Mouse (Mus musculus): ENCODE results near the gene Erf. TPM values are rescaled to one million over a fixed set of nuclear protein-coding genes. Genes with fewer than 3 reads are reported as not detected.

The Erf gene
- total and polyA plus RNA-seq, 2 experiments from 2014 or later, result 3.7 to 20.8 TPM

GRCm38 (mm10) chr7:25197384-25198018 lies 53.1 kb downstream of the Erf start:
- ATAC-seq, result no peak
- 64% methylated on average over 10 of the region's 10 CpGs for WGBS
- H3K27ac ChIP-seq, result no peak overlapping the region
- no peak for DNase-seq (ENCODE audit: low spot score)
- H3K36me3 ChIP-seq (ENCODE audit: insufficient read depth, low read length), result 0 out of 2 replicates have a peak, but pooled peaks cover 5% of the 10 kb centered on the region
- no peaks in the 10 kb centered on the region for H3K27me3 ChIP-seq (ENCODE audit: insufficient read depth, low read length)
- no peaks in the 10 kb centered on the region for H3K4me1 ChIP-seq (ENCODE audit: insufficient read depth, low read length)
- H3K4me2 ChIP-seq (ENCODE audit: low read depth, low read length), result no peak overlapping the region
- no peaks in the 10 kb centered on the region for H3K9me3 ChIP-seq (ENCODE audit: low read length)
- H3K4me3 ChIP-seq (ENCODE audit: low read length), result no peak overlapping the region
- H3K9ac ChIP-seq (replicated peaks; ENCODE audit: low read length), result no peak overlapping the region
- TF ChIP-seq CTCF (IDR thresholded peaks at IDR 0.05; ENCODE audit: low read depth), result no peak

DNA sequence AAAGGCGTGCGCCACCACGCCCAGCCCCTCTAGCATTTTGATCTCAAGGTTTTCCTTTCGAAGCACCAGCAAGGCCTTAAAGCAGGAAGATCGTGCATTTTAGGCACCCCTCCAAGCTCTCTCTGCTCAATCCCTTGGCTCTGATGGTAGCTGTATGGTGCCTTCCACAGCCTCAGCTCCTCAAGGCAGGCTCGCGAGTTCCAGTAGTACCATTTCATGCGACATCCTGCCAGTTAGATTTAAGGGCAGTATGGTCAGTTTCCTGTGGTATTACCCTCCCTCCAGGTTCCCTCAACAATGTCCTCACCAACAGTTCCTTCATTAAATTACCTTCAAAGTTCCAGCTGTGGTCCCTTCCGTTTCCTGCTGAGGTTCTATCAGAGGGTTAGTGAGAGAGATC lies 54.5 kb downstream of the Erf start:
- TF ChIP-seq CTCF (IDR thresholded peaks at IDR 0.05; ENCODE audit: low read depth), result no peak
- Histone ChIP-seq H3K4me1 (ENCODE audit: insufficient read depth, low read length) (no peaks in the 10 kb centered on the region), H3K36me3 (ENCODE audit: insufficient read depth, low read length) (no peaks in the 10 kb centered on the region), H3K4me3 (ENCODE audit: low read length) (no peak overlapping the region), H3K4me2 (ENCODE audit: low read depth, low read length) (no peak overlapping the region), H3K27ac (no peak overlapping the region), H3K9ac (replicated peaks; ENCODE audit: low read length) (no peak overlapping the region), H3K9me3 (ENCODE audit: low read length) (no peaks in the 10 kb centered on the region), H3K27me3 (ENCODE audit: insufficient read depth, low read length) (no peaks in the 10 kb centered on the region)
- WGBS, result 84% methylated on average over 9 of the region's 9 CpGs
- DNase-seq (ENCODE audit: low spot score), result no peak
- no peak for ATAC-seq

DNA sequence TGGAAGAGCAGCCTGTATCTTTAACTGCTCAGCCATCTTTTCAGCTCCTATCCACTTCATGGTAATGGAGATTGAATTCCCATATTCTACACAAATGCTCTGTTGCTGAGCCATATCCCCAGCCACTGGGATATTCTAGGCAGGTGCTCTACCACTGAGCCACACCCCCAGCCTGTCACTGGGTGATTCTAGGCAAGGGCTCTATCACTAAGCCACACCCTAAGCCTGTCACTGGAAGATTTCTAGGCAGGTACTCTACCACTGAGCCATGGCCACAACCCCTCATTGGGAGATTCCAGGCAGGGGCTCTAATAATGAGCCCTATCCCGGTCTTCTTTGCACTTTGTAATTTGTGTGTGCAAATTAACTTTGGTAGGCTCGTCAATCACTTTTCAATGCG lies 55.4 kb downstream of the Erf start:
- 71% methylated on average over 3 of the region's 3 CpGs for WGBS
- H3K9me3 ChIP-seq (ENCODE audit: low read length), result no peaks in the 10 kb centered on the region
- no peaks in the 10 kb centered on the region for H3K4me1 ChIP-seq (ENCODE audit: insufficient read depth, low read length)
- DNase-seq (ENCODE audit: low spot score) (no peak), ATAC-seq (no peak)
- no peak overlapping the region for H3K27ac ChIP-seq
- no peak overlapping the region for H3K9ac ChIP-seq (replicated peaks; ENCODE audit: low read length)
- no peaks in the 10 kb centered on the region for H3K27me3 ChIP-seq (ENCODE audit: insufficient read depth, low read length)
- H3K4me2 ChIP-seq (ENCODE audit: low read depth, low read length), result no peak overlapping the region
- H3K4me3 ChIP-seq (ENCODE audit: low read length), result no peak overlapping the region
- no peaks in the 10 kb centered on the region for H3K36me3 ChIP-seq (ENCODE audit: insufficient read depth, low read length)
- TF ChIP-seq CTCF (IDR thresholded peaks at IDR 0.05; ENCODE audit: low read depth), result no peak

Small RNA genes lying within 50 kb of the gene (microRNA-seq; reads per million reads assigned to microRNA genes)
- gene Mir7048, result 0 to 0.53 reads per million in 2 experiments

Other genes starting within 250 kb of the Erf start
- 572 and 588 TPM in 2 replicates for gene Atp1a3, start 244.8 kb downstream of the Erf start, total RNA-seq (2014; rRNA removed)
- 649 and 730 TPM in 2 replicates for gene Atp1a3, start 244.8 kb downstream of the Erf start, polyA plus RNA-seq (2015; fragmentation: Nextera tagmentation; extraction: Ambion mirVana)
- gene Grik5, start 178.4 kb downstream of the Erf start, total RNA-seq (2014; rRNA removed), result 141 and 142 TPM in 2 replicates
- gene Grik5, start 178.4 kb downstream of the Erf start, polyA plus RNA-seq (2015; fragmentation: Nextera tagmentation; extraction: Ambion mirVana), result 14.6 and 14.8 TPM in 2 replicates
- 38.4 and 40.4 TPM in 2 replicates for gene Zfp574, start 178.2 kb downstream of the Erf start, total RNA-seq (2014; rRNA removed)
- 23.7 and 26.3 TPM in 2 replicates for gene Zfp574, start 178.2 kb downstream of the Erf start, polyA plus RNA-seq (2015; fragmentation: Nextera tagmentation; extraction: Ambion mirVana)
- gene Pou2f2, start 71.0 kb downstream of the Erf start, total RNA-seq (2014; rRNA removed), result 3.9 and 4.7 TPM in 2 replicates
- 14.4 and 20.2 TPM in 2 replicates for gene Pou2f2, start 71.0 kb downstream of the Erf start, polyA plus RNA-seq (2015; fragmentation: Nextera tagmentation; extraction: Ambion mirVana)
- gene Dedd2, start 30.1 kb downstream of the Erf start, total RNA-seq (2014; rRNA removed), result 22.5 and 31.7 TPM in 2 replicates
- 19.8 and 20.2 TPM in 2 replicates for gene Dedd2, start 30.1 kb downstream of the Erf start, polyA plus RNA-seq (2015; fragmentation: Nextera tagmentation; extraction: Ambion mirVana)
- 9.6 and 10.1 TPM in 2 replicates for gene Zfp526, start 29.3 kb downstream of the Erf start, total RNA-seq (2014; rRNA removed)
- 0.66 and 0.85 TPM in 2 replicates for gene Zfp526, start 29.3 kb downstream of the Erf start, polyA plus RNA-seq (2015; fragmentation: Nextera tagmentation; extraction: Ambion mirVana)
- 151 and 160 TPM in 2 replicates for gene Gsk3a, start 12.9 kb downstream of the Erf start, total RNA-seq (2014; rRNA removed)
- 17.5 and 19.8 TPM in 2 replicates for gene Gsk3a, start 12.9 kb downstream of the Erf start, polyA plus RNA-seq (2015; fragmentation: Nextera tagmentation; extraction: Ambion mirVana)
- gene Cic, start 16.9 kb upstream of the Erf start, total RNA-seq (2014; rRNA removed), result 153 and 155 TPM in 2 replicates
- 28.2 and 30.6 TPM in 2 replicates for gene Cic, start 16.9 kb upstream of the Erf start, polyA plus RNA-seq (2015; fragmentation: Nextera tagmentation; extraction: Ambion mirVana)
- 534 and 592 TPM in 2 replicates for gene Pafah1b3, start 47.2 kb upstream of the Erf start, total RNA-seq (2014; rRNA removed)
- gene Pafah1b3, start 47.2 kb upstream of the Erf start, polyA plus RNA-seq (2015; fragmentation: Nextera tagmentation; extraction: Ambion mirVana), result 469 and 484 TPM in 2 replicates
- gene Prr19, start 50.6 kb upstream of the Erf start, total RNA-seq (2014; rRNA removed), result 0.93 and 1.4 TPM in 2 replicates
- 3.1 and 3.6 TPM in 2 replicates for gene Prr19, start 50.6 kb upstream of the Erf start, polyA plus RNA-seq (2015; fragmentation: Nextera tagmentation; extraction: Ambion mirVana)
- gene Tmem145, start 55.3 kb upstream of the Erf start, total RNA-seq (2014; rRNA removed), result 56.6 and 88.3 TPM in 2 replicates
- gene Tmem145, start 55.3 kb upstream of the Erf start, polyA plus RNA-seq (2015; fragmentation: Nextera tagmentation; extraction: Ambion mirVana), result 104 and 106 TPM in 2 replicates
- 104 and 105 TPM in 2 replicates for gene Megf8, start 66.4 kb upstream of the Erf start, total RNA-seq (2014; rRNA removed)
- gene Megf8, start 66.4 kb upstream of the Erf start, polyA plus RNA-seq (2015; fragmentation: Nextera tagmentation; extraction: Ambion mirVana), result 14.8 and 15.4 TPM in 2 replicates
- not detected in 2 replicates for gene Cnfn, start 119.0 kb upstream of the Erf start, total RNA-seq (2014; rRNA removed)
- gene Cnfn, start 119.0 kb upstream of the Erf start, polyA plus RNA-seq (2015; fragmentation: Nextera tagmentation; extraction: Ambion mirVana), result 0.30 and 0.89 TPM in 2 replicates
- gene Lipe, start 147.9 kb upstream of the Erf start, total RNA-seq (2014; rRNA removed), result 9.6 and 18.7 TPM in 2 replicates
- gene Lipe, start 147.9 kb upstream of the Erf start, polyA plus RNA-seq (2015; fragmentation: Nextera tagmentation; extraction: Ambion mirVana), result 7.8 and 9.1 TPM in 2 replicates
- gene Cxcl17, start 162.1 kb upstream of the Erf start, total RNA-seq (2014; rRNA removed), result not detected in 2 replicates
- 0.66 and 0.82 TPM in 2 replicates for gene Cxcl17, start 162.1 kb upstream of the Erf start, polyA plus RNA-seq (2015; fragmentation: Nextera tagmentation; extraction: Ambion mirVana)
- gene Ceacam1, start 226.8 kb upstream of the Erf start, total RNA-seq (2014; rRNA removed), result 0.32 and 1.2 TPM in 2 replicates
- gene Ceacam1, start 226.8 kb upstream of the Erf start, polyA plus RNA-seq (2015; fragmentation: Nextera tagmentation; extraction: Ambion mirVana), result 0.93 and 1.2 TPM in 2 replicates